Mouse (Mus musculus): ENCODE data around the gene Gm20883.
"Not testable (repeated sequence)": the region's sequence is repeated elsewhere in the genome, so short reads cannot be mapped to it uniquely, and the experiment has no call there.

Gm20883 gene

DNA sequence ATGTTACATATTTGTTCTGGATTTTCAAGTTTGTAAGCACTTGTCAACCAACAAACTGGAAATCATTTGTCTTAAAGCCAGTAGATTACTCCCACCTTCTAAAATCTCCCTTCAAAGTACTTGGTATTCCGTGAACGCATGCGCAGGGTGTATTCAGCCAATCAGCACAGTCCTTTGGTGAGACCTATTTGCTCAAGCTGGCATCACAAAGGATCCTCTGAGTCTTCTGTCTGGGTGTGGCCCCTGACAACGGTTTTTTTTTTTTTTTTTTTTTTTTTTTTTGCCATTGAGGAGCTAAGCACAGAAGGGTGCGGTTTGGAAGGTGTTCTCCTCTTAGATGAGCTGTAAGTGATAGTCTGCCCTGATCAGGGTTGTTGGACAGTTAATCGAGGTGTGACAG, at the start of gene Gm20883:
TSS of gene Gm20883 (plus strand) at position 301 of the 400 bp plus-strand sequence.
- not testable (repeated sequence) for DNase-seq (ENCODE audit: low read depth)
